Mouse (Mus musculus): Measurements from ENCODE around the gene Cfap161.

The Cfap161 gene

DNA sequence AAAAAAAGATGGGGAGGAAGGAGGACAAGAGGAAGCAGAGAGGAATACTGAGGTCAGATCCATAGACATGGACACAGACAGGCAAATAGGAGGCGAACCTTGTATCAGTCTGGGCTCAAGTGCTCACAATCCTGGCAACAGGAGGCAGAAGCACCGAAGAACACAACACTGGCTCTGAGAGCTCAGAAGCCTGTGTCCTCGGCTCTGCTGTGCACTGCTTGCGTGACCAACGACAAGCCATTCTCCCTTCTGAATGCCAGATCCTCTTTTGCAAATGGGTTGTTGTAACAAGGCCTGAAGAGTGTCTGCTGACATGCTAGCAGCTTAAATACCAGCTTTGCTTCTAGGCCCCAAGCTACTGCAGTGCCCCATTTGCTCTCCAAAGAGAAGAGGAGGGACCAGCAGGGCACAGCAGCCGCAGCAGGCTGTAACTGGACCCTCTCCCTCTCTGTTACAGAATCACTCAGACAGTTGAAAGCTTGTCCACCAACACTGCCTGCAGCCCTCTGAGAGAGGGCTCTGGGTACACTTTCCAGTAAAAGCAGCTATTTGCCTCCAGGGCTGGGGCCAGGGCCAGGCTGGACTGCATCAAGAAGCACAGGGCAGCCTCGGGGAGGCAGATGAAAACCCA, 54.9 kb downstream of the Cfap161 start:
- no peak for DNase-seq (ENCODE audit: low spot score in 2 of 2)

DNA sequence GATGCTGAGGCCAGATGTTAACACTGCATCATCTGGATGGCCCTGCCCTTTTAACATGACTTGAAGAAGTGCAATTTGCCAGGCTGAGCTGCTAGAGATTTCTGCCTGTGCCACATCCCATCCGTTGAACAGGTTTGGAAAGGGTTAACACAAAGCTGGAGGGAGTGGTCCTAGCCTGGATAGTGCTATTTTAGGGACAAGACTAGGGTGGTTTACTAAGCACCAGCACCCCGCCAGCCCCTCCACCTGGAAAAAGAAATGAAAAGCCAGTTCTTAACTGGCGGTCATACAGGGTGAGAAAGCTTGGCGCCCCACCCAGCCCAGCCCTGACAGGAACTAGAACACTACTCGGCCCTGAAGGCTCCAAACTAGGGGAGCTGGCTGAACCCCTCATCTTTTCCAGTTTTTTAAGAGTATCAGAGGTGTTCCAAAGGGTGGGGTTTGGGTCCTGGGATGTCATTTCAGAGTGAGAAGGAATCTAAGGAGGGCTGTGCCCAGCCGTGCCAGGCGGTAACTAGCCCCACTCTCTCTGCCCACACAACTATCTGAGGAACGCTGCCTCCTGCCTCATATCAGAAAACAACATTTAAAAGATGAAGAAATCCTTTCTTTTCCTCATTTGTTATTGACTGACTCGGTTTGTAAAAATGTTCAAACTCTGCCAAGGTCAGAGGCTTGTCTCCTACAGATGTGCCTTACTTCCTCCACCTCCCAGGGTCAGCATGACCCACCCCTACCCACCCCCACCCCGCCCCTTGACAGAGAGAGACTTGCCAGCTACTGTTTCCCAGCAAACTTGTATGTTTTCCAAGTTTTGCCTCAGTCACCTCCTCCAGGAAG, 55.8 kb downstream of the Cfap161 start:
- DNase-seq (ENCODE audit: low spot score in 2 of 2): no peak

DNA sequence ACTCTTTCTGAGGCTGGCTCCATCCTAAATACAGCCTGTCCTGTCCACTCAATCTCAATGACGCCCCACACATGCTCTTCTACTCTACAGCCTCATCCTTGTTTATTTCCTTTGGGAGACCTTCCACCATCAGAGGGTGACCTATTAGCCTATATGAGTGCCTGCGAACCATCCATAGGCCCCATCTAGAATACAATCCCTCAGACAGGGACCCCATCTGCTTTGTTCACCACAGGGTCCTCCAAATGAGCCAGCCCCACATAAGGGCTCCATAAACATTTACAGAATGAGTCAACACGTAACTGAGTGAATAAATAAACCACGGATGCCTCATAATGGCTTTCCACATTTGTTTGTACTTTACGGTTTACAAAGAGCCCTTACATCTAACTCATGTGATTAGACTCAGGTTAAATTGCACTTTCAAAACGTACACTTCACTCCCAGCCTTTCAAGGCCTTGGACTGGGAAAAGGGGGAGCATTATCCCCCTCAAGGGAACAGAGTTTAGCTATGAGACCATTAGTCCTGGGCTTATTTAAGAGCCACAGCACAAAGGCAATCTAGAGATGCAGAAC, 56.7 kb downstream of the Cfap161 start:
- no peak for DNase-seq (ENCODE audit: low spot score in 2 of 2)

DNA sequence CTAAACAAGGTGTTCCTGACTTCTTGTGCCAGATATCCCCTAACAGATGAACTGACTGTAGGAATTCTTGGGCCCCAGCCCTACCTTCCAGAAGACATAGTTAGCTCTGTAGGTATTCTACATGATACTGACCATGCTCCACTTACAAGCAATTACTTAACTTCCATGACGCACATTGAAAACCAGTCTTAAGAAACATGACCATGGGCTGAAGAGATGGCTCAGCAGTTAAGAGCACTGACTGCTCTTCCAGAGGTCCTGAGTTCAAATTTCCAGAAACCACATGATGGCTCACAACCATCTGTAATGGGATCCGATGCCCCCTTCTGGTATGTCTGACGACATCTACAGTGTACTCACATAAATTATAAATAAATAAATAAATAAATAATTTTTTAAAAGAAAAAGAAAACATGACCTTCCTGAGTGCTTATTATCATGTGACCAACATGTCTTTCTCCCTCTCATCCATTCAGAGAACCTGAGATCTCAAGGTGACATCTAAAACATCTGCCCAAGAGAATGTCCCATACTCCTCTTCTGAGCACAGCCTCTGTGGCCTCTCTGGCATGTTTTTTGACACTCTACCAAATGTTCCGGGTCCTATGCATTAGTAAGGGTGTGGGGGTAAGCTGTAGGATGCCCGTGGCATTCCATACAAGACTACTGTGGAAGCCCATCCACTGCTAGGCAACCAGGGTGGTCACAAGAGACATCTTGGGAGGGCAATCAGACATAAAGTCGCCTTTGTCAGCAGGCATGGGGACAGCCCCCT, 58.2 kb downstream of the Cfap161 start:
- no peak for DNase-seq (ENCODE audit: low spot score in 2 of 2)

DNA sequence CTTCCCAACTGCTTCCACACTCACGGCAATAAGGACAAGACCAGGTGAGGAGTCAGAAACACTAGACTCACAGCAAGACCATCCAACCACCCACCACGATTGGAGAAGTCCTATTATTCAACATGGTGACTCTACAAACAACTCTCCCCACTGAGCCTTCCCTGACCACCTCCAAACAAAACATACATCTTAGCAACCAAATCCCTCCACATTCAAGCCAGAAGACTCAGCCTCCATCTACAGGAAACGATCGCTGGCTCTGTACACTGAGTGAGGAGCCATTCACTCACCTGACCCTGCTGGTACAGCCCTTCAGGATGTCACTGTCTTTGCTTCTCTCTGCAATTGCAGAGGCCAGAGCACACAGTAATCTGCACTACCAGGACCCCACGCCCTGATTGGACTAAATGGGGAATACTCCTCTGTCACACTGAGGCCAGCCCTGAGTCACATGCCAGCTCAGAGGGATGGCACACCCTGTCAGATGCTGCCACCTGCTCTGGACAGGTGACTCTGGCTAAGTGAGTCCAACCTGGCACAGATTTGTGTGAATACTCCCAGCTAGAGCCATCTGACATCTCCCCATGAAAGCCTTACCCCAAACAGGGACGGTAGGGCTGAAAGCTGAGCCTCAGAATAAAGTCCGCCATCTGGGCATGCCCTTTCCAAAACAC, 59.4 kb downstream of the Cfap161 start:
- no peak for DNase-seq (ENCODE audit: low spot score in 2 of 2)

DNA sequence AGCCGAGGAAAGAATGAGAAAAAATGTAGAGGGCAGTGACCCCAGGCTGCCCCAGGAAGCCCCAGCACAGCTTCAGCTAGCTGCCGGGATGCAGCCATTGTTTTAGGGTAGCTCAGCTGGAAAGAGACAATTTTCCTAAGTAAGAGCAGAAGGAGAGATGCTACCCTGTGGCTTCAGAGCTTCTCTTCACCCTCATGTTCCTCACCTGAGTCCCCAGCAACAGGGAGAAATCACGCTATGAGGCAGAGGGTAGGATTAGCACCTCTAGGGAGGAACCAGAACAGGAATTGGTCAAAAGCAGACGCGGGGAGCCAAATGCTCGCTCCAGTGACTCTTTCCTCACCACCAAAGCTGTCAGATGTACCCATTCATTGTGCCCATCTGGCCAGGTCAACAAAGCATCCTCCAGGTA, 60.0 kb downstream of the Cfap161 start:
- no peak for DNase-seq (ENCODE audit: low spot score in 2 of 2)

DNA sequence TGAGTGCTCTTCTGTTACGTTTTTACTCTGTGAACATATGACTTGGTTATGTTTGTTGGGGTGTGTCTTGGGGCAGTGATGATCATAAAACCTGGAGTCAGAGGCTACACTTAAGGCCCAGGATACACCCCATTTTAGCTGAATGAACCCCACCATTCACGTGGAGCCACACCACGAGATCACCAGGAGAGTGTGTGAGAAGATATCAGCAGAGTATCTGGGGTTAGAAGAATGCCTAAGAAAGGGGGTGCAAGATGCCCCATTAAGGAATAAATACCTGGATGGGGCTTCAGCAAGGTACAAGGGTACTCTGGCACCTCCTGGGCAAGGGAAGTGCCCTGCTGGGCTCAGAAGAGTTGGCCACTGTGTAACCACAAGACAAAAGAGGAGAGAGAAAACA, 60.4 kb downstream of the Cfap161 start:
- no peak for DNase-seq (ENCODE audit: low spot score in 2 of 2)

DNA sequence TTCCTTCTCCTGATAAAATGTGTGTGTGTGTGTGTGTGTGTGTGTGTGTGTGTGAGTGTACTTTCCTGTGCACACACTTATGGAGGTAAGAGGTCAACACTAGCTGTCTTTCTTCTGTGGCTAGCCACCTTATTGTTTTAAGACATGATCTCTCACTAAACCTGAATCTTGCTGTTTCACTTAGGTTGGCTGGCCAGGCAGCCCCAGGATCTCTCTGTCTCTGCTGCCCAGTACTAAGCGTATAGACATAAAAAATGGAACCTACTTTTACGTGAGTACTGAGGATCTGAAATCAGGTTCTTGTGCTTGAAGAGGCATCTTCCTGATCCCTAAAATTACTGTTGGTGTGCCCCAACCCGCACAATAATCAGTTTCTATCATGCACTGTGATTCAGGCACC, 61.9 kb downstream of the Cfap161 start:
- DNase-seq (ENCODE audit: low spot score in 2 of 2): no peak

DNA sequence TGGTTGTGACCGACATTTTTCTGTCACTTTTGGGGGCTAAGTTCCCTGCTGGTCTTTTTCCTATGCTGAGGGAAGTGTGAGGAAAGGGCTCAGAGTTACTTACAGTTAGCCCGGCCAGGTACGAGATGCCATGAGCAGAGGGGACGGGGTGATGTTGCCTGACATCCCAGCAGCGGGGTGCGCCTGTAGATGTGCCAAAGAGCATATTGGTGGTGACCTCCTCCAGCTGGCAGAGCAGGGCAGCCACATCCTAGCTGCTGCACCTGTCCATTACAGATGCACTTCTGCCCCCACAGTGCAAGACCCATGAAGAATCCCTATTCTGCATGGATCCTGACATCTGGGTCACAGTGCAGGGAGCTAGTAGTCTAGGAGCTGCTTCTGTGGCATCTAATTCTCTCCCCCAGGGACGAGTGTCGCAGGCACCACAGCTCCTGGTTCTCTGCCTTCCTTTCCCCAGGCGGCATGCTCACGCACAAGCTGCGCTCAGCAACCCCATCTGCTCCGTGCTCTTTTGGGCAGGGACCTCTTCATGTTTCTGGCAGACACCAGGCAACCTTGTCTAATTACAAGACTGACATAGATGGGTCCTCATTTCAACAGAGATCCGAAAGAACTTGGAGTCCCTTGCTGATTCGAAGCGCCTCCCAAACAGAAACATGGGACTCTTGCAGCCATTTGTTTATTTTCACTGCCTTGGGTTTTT, 62.6 kb downstream of the Cfap161 start:
- DNase-seq (ENCODE audit: low spot score in 2 of 2): no peak

DNA sequence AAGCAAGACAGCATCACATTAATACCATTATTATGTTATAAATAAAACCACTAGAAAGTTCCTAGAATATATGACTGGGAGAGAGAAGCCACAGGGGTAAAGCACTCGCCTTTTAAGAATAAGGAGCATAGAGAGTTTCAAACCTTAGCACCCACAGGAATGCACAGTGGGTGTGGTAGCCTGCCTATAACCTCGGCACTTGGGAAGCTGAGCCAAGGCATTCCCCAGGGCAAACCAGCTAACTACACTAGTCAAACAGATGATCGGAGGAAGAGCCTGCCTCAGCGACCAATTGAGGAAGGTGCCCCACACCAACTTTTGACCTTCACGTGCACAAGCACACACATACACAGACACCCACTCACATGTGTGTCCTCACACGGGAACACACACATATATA, 63.4 kb downstream of the Cfap161 start:
- DNase-seq (ENCODE audit: low spot score in 2 of 2): no peak

DNA sequence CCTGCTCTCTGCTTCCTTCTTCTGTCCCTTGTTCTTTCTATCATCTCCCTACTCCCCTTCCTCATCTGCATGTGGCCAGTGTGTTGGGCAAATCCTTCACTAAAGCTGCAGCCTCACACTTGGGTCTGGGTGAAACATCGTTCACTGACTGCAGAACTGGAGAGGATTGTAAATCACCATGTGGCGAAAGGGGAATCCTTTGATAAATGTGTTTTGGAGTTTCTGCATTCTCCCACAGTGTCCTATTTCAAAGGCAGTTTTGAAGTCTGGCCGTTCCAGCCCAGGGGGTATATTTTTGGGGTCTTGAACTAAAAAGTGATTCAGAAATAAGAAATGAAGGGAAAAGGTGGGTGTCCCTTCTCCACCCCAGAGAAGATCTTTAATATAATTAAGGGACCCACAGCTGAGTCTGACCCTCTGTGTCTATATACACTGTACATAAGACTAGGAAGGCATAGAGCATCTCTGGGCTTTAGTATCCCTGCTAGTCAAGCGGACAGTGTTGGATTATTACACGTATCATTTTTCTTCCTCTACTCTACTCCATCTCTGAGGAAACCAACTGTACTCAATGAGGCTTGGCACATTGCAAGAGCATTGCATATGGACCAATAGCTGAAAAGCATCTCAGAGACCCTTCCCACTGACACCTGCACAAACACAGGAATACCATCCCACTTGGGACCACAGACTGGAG, 67.6 kb downstream of the Cfap161 start:
- no peak for DNase-seq (ENCODE audit: low spot score in 2 of 2)

DNA sequence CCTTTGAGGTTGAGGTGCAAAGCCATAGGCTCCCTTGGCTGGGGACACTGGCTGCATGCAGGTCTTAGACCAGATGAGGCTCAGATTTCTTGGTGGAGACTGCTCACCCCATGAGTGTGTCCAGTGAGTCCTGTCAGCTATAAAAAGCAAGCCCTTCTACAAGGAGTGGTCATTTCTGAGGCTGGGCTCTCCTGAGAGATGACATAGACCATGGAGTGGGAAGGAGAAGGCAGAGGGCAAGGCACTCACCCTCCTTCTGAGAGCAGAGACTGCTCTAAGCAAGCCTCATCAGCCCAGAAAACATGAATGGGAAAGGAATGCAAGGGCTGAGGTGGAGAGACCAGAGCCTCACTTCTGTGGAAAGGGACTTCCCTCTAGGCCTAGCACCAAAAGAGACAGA, 68.9 kb downstream of the Cfap161 start:
- no peak for DNase-seq (ENCODE audit: low spot score in 2 of 2)

DNA sequence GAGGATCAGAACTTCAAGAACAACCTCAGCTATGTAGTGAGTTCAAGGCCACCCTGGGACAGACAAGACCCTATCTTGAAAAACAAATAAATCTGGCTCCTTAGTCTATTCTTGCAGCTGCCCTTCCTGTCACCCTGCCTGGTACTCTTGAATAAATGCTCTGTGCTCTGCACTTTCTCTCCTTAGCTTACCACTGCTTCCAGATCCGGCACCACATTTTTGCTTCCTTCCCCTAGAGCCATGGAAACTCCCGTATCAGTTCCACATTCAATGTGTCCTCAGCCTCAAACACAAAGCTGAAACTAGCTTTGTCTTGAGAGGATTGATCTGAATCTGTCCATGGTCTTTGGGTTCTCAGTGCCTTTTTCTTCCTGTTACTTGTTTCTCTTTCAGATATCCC, 70.1 kb downstream of the Cfap161 start:
- no peak for DNase-seq (ENCODE audit: low spot score in 2 of 2)
